Mouse (Mus musculus): ENCODE data around the gene Eef1b2. TPM values are rescaled to one million over a fixed set of nuclear protein-coding genes. Genes with fewer than 3 reads are reported as not detected.

The Eef1b2 gene
- polyA plus RNA-seq, 1 experiment from 2014 or later: 509 TPM

DNA sequence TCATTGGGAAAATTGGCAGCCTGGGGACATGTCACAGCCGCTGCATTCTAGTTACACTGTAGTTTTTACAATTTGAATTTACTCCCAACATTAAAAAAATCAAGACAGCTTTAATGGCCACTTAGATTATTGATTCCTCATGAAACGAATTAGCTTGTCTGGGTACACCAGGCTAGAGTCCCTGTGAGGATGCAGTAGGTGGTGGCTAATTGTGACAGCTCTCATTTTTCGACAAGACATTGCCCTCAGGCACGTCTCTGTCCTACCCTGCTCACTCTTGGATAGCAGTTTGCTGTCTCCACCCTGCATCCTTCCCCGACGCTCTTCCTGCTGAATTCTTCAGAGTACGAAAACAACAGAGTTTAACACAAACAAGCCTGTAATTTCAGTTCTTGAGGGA lies 38.0 kb downstream of the Eef1b2 start:
- Histone ChIP-seq H3K9ac (ENCODE audit: low read length) (no peak overlapping the region), H3K9me3 (ENCODE audit: control insufficient read depth, low read length) (no peaks in the 10 kb centered on the region; the same call in 1 of the 2 replicates), H3K36me3 (ENCODE audit: control insufficient read depth, insufficient read depth, low read length) (no peaks in the 10 kb centered on the region), H3K27me3 (ENCODE audit: control insufficient read depth, insufficient read depth, low read length) (no peaks in the 10 kb centered on the region), H3K4me1 (ENCODE audit: control insufficient read depth, insufficient read depth, low read length) (peaks cover 7% of the 10 kb centered on the region; the same call in 1 of the 2 replicates), H3K4me2 (no peak overlapping the region), H3K4me3 (ENCODE audit: low read depth, low read length) (no peak overlapping the region), H3K27ac (ENCODE audit: low read depth, low read length) (peak overlapping the region; percentile 4; the same call in 1 of the 2 replicates)
- DNase-seq (ENCODE audit: low spot score, missing footprints): no peak
- 53% methylated on average over 7 of the region's 7 CpGs for WGBS
- ATAC-seq (ENCODE audit: low FRiP score): 0 out of 2 replicates have a peak, but pooled peaks have one; percentile 36

DNA sequence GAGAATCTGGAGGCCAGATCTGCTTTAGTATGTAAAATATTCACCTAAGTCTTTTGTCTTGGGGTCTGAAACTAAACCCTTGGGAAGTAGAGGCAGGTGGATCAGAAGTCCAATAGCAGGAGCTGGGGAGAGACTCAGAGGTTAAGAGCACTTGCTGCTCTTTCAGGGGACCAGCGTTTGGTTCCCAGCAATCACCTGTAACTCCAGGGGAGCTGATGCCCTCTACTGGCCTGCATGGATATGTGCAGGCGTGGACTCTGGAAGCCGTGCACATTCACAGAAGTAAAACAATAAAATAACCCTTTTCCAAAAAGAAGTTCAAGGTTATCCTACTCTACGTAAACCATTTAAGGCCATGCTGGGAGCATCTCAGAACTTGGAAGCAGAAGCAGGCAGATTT lies 42.7 kb downstream of the Eef1b2 start:
- Histone ChIP-seq H3K9ac (ENCODE audit: low read length) (no peak overlapping the region), H3K4me3 (ENCODE audit: low read depth, low read length) (no peak overlapping the region), H3K4me1 (ENCODE audit: control insufficient read depth, insufficient read depth, low read length) (peaks cover 1% of the 10 kb centered on the region; the same call in 1 of the 2 replicates), H3K27ac (ENCODE audit: low read depth, low read length) (no peak overlapping the region), H3K4me2 (no peak overlapping the region), H3K9me3 (ENCODE audit: control insufficient read depth, low read length) (no peaks in the 10 kb centered on the region; the same call in 1 of the 2 replicates), H3K27me3 (ENCODE audit: control insufficient read depth, insufficient read depth, low read length) (no peaks in the 10 kb centered on the region), H3K36me3 (ENCODE audit: control insufficient read depth, insufficient read depth, low read length) (no peaks in the 10 kb centered on the region)
- ATAC-seq (ENCODE audit: low FRiP score) (no peak), DNase-seq (ENCODE audit: low spot score, missing footprints) (no peak)
- WGBS: 97% methylated on average over 4 of the region's 4 CpGs

DNA sequence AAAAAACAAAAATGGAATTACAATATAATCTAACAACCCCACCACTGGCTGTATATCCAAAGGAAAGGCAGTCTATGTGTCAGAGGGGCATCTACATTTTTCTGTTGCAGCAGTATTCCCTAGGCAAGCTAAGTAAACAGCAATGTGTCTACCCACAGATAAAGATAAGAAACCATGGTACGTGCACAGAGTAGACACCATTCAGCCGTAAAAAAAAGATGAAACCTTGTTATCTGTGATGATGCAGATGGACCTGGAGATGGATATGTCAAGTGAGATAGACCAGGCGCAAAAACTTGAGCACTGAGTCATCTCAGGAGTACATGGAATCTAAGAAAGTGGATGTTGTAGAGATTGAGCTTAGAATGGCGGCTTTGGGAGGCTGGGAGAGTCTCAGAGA lies 48.4 kb downstream of the Eef1b2 start:
- Histone ChIP-seq H3K9me3 (ENCODE audit: control insufficient read depth, low read length) (no peaks in the 10 kb centered on the region), H3K9ac (ENCODE audit: low read length) (no peak overlapping the region), H3K4me1 (ENCODE audit: control insufficient read depth, insufficient read depth, low read length) (no peaks in the 10 kb centered on the region), H3K4me3 (ENCODE audit: low read depth, low read length) (no peak overlapping the region), H3K36me3 (ENCODE audit: control insufficient read depth, insufficient read depth, low read length) (no peaks in the 10 kb centered on the region), H3K27ac (ENCODE audit: low read depth, low read length) (no peak overlapping the region), H3K4me2 (no peak overlapping the region), H3K27me3 (ENCODE audit: control insufficient read depth, insufficient read depth, low read length) (no peaks in the 10 kb centered on the region)
- no peak for ATAC-seq (ENCODE audit: low FRiP score)
- WGBS: 87% methylated on average over 4 of the region's 4 CpGs
- no peak for DNase-seq (ENCODE audit: low spot score, missing footprints)

DNA sequence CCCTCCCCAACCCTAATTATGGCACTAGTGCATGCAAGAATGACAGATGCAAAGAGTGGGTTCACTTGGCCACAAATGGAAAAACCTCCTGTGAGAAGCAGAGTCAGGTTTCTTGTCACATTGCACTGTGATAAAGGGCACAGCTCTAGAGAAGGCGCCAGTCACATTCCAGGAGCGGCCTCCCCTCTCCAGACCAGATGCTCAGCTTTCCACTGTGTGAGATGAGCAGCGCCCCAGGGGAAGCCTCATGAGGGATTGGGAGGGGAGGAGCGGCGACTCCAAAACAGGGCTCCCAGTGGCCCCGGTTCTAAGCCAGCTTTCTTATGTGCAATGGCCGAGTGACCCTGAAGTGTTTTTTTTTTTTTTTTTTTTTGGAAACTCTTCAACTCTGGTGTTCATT lies 49.3 kb downstream of the Eef1b2 start:
- no peak for ATAC-seq (ENCODE audit: low FRiP score)
- Histone ChIP-seq H3K4me1 (ENCODE audit: control insufficient read depth, insufficient read depth, low read length) (no peaks in the 10 kb centered on the region), H3K27ac (ENCODE audit: low read depth, low read length) (no peak overlapping the region), H3K27me3 (ENCODE audit: control insufficient read depth, insufficient read depth, low read length) (no peaks in the 10 kb centered on the region), H3K4me2 (no peak overlapping the region), H3K9ac (ENCODE audit: low read length) (no peak overlapping the region), H3K9me3 (ENCODE audit: control insufficient read depth, low read length) (no peaks in the 10 kb centered on the region), H3K4me3 (ENCODE audit: low read depth, low read length) (no peak overlapping the region), H3K36me3 (ENCODE audit: control insufficient read depth, insufficient read depth, low read length) (no peaks in the 10 kb centered on the region)
- DNase-seq (ENCODE audit: low spot score, missing footprints): no peak
- 7% methylated on average over 7 of the region's 7 CpGs for WGBS

DNA sequence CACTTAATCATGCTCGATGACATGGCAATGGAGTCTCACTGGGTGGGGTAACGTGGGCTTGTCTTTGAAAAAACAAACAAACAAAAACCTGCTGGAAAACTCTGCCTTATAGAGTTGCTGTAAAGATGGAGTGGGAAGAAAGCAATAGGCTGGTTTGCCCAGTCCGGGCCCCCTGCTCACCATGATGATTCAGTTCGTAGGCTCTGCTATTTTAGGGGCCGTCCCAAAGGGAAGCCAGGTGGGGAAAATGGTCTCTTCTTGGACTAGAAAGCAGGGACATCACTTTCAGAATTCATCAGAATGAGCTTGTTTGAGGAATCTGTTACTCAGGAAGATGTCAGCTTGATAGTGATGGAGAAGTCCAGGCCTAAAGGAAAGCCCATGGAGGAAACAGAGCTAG lies 50.6 kb downstream of the Eef1b2 start:
- DNase-seq (ENCODE audit: low spot score, missing footprints): peak; percentile 51

More for the DNA sequence above, 50.6 kb downstream of the Eef1b2 start:
- H3K9ac ChIP-seq (ENCODE audit: low read length): no peak overlapping the region
- no peaks in the 10 kb centered on the region for H3K4me1 ChIP-seq (ENCODE audit: control insufficient read depth, insufficient read depth, low read length)
- no peak overlapping the region for H3K4me2 ChIP-seq
- no peak overlapping the region for H3K27ac ChIP-seq (ENCODE audit: low read depth, low read length)
- no peaks in the 10 kb centered on the region for H3K27me3 ChIP-seq (ENCODE audit: control insufficient read depth, insufficient read depth, low read length)
- H3K36me3 ChIP-seq (ENCODE audit: control insufficient read depth, insufficient read depth, low read length): no peaks in the 10 kb centered on the region
- WGBS: 85% methylated on average over 5 of the region's 5 CpGs
- no peaks in the 10 kb centered on the region for H3K9me3 ChIP-seq (ENCODE audit: control insufficient read depth, low read length)
- no peak overlapping the region for H3K4me3 ChIP-seq (ENCODE audit: low read depth, low read length)
- ATAC-seq (ENCODE audit: low FRiP score): no peak

Small RNA genes lying within 50 kb of the gene (microRNA-seq; reads per million reads assigned to microRNA genes)
- gene Gm24557: not detected
- not detected for gene Gm27512

Other genes with a start within 250 kb of the Eef1b2 start
- gene Ino80d, start 62.2 kb upstream of the Eef1b2 start, polyA plus RNA-seq (2014; fragmentation: Nextera tagmentation; extraction: Ambion mirVana): 7.8 and 8.8 TPM in 2 replicates
- 138 and 152 TPM in 2 replicates for gene Ndufs1, start within 50 bp of the Eef1b2 start, polyA plus RNA-seq (2014; fragmentation: Nextera tagmentation; extraction: Ambion mirVana)
- gene Gpr1, start 37.7 kb downstream of the Eef1b2 start, polyA plus RNA-seq (2014; fragmentation: Nextera tagmentation; extraction: Ambion mirVana): 0.08 and 0.22 TPM in 2 replicates
- 16.5 and 17.5 TPM in 2 replicates for gene Zdbf2, start 96.4 kb downstream of the Eef1b2 start, polyA plus RNA-seq (2014; fragmentation: Nextera tagmentation; extraction: Ambion mirVana)

Data from midbrain, embryonic 11.5 days (tissue).